Mouse (Mus musculus): Measurements from ENCODE around the gene Trpc4.

Gene Trpc4

GRCm38 (mm10) chr3:54155639-54156315 is at the start of gene Trpc4:
Gene Trpc4 (plus strand): TSS chr3:54156035.
- peak; percentile 15 for DNase-seq (ENCODE audit: low read depth, low spot score)

GRCm38 (mm10) chr3:54111489-54111888 is 44.3 kb upstream of the Trpc4 start:
- DNase-seq (ENCODE audit: low read depth, low spot score), result no peak

GRCm38 (mm10) chr3:54135376-54135775 is 20.5 kb upstream of the Trpc4 start:
- no peak for DNase-seq (ENCODE audit: low read depth, low spot score)

GRCm38 (mm10) chr3:54141376-54141775 is 14.5 kb upstream of the Trpc4 start:
- no peak for DNase-seq (ENCODE audit: low read depth, low spot score)

GRCm38 (mm10) chr3:54154844-54155638 is 794 bp upstream of the Trpc4 start:
- DNase-seq (ENCODE audit: low read depth, low spot score), result peak; percentile 36

GRCm38 (mm10) chr3:54156316-54157000 is 623 bp downstream of the Trpc4 start:
- peak; percentile 7 for DNase-seq (ENCODE audit: low read depth, low spot score)

GRCm38 (mm10) chr3:54170701-54171100 is 14.9 kb downstream of the Trpc4 start:
- no peak for DNase-seq (ENCODE audit: low read depth, low spot score)

GRCm38 (mm10) chr3:54177296-54177695 is 21.5 kb downstream of the Trpc4 start:
- DNase-seq (ENCODE audit: low read depth, low spot score), result peak; percentile 4

GRCm38 (mm10) chr3:54190932-54191668 is 35.3 kb downstream of the Trpc4 start:
- no peak for DNase-seq (ENCODE audit: low read depth, low spot score)

GRCm38 (mm10) chr3:54201231-54201630 is 45.4 kb downstream of the Trpc4 start:
- no peak for DNase-seq (ENCODE audit: low read depth, low spot score)

GRCm38 (mm10) chr3:54204386-54204785 is 48.6 kb downstream of the Trpc4 start:
- DNase-seq (ENCODE audit: low read depth, low spot score), result no peak

- DNase-seq (ENCODE audit: low read depth, low spot score), result no peak
These were observed 54.3 kb downstream of the Trpc4 start for GRCm38 (mm10) chr3:54210112-54210511.

GRCm38 (mm10) chr3:54211441-54211840 is 55.6 kb downstream of the Trpc4 start:
- DNase-seq (ENCODE audit: low read depth, low spot score), result no peak

- no peak for DNase-seq (ENCODE audit: low read depth, low spot score)
These were observed 66.7 kb downstream of the Trpc4 start for GRCm38 (mm10) chr3:54222549-54222948.

- no peak for DNase-seq (ENCODE audit: low read depth, low spot score)
These were observed 72.6 kb downstream of the Trpc4 start for GRCm38 (mm10) chr3:54228463-54228862.

GRCm38 (mm10) chr3:54238891-54239290 is 83.1 kb downstream of the Trpc4 start:
- DNase-seq (ENCODE audit: low read depth, low spot score), result no peak

- DNase-seq (ENCODE audit: low read depth, low spot score), result no peak
These were observed 83.6 kb downstream of the Trpc4 start for GRCm38 (mm10) chr3:54239426-54239825.

GRCm38 (mm10) chr3:54243136-54243535 is 87.3 kb downstream of the Trpc4 start:
- DNase-seq (ENCODE audit: low read depth, low spot score), result no peak

- no peak for DNase-seq (ENCODE audit: low read depth, low spot score)
These were observed 89.1 kb downstream of the Trpc4 start for GRCm38 (mm10) chr3:54244729-54245465.

GRCm38 (mm10) chr3:54246416-54246815 is 90.6 kb downstream of the Trpc4 start:
- no peak for DNase-seq (ENCODE audit: low read depth, low spot score)

- no peak for DNase-seq (ENCODE audit: low read depth, low spot score)
These were observed 93.5 kb downstream of the Trpc4 start for GRCm38 (mm10) chr3:54249311-54249710.

Measured in ZHBTc4 (cell line).